Mouse (Mus musculus) monocyte, adult 2 months (primary cell): ENCODE results near the gene Tmem131.

Experiments used
- DNase-seq, 2 experiments: peaks; one replicate each; pipeline ENCODE4 v3.0.0; 2022; ENCODE audit warnings: low spot score in 2 of 2, low read depth in 1 of 2

Gene Tmem131

DNA sequence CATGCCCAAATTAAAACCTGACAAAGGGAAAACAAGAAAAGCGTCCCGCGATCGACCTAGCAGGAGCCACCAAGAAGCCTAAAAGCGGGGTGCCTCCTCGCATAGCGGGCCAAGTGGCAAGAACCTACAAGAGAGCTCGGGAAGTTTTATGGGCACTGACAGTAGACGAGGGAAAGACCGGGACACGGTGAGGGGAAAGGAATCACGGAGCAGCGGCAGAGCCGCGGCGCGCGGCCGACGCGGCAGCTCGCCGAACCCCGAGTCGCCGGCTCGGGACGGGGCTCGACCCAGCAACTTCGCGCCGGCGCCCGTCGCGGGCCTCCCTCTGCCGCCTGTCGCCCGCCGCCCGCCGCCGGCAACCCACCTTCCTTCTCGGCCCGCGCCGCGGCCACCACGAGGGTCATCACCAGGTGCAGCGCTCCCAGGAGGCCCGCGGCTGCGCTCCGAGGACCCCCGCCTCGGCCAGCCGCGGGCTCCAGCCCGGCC lies 4.6 kb downstream of the Tmem131 start:
- no peak for DNase-seq

DNA sequence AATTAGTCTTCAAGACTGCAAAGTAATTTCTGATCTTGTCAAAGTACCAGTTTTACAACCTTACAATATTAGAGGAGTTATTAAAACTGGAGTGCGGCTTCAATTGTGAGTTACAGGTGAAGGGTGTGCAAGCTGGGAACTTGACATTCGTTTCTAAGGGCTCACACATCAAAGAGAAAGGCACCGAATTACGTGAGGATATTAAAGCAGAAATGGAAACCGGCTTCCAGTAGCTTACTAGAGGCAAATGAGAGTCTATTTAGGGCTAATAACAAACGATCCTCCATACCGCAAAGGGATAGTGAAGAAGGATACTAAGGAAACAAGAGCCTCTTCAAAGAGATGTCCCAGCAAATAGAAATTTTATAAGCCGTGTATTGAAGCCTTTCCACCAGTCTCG lies 5.1 kb downstream of the Tmem131 start:
- no peak for DNase-seq

DNA sequence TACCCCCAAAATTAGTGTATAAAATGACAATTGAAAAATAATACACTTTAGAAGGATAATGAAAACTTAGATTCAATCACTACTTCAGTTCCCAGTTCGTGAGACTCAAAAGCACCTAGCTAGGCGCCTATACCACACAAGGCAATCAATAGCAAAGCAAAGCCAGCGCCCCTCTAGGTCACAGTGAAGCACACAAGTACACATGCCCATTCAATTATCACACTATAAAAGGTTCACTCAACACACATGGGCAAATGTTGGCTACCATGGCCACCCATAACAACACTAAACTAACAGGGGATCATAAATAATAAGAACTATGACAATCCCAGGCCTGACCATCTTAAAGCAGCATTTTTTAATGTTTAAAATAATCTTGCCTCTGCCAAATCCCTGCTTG lies 5.8 kb downstream of the Tmem131 start:
- DNase-seq = no peak

DNA sequence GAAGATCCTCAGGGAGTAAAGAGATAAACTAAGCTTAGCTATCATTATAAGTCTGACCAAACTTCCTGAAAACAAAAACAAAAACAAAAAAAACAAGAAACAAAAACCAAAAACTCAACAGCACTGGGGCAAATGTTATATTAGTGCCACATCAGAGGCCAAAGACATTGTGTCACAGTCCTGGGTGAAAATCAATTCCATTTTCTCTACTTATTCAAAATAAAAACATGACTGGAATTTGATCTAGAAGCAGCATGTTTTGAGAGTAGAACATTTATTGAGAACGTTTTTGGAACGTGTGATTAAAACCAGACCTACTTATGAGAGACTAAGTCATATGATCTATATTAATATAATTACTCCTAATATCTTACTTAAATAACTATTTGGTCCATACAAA lies 6.5 kb downstream of the Tmem131 start:
- no peak for DNase-seq

DNA sequence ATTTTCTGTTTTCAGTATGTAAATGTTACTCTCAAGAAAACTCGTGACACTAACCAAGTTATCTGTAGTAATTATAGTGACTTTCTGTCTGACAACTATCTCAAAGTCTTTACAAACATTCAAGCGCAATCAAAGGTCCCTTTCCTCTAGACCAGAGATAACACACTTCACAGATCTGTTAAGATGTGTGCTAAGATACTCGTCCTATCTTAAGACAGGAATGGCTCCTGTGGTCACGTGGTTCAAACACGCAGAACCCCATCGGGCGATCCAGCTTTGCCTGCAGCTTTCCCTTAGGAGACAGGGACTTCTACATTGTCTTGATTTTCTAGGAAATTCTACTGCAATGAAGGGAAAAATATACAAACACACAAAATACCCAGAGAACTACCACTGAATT lies 6.9 kb downstream of the Tmem131 start:
- no peak for DNase-seq

DNA sequence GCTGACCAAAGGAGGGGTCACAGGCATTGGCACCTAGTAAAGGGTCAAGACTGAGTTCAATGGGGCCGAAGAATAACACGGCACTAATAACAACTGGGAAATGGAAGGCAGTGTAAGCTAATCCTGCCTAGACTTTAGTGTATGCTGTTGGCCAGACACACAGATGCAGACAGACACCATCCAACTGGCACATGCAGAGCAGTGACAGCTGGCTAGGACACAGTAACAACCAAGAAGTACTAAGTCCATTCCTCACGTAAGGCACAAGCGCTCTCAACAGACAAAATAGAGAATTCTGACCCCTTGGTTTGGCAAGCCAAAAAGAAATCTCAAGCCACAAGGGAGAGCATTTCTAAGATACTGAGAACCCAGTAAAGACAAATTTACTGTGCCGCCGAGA lies 8.7 kb downstream of the Tmem131 start:
- no peak for DNase-seq

DNA sequence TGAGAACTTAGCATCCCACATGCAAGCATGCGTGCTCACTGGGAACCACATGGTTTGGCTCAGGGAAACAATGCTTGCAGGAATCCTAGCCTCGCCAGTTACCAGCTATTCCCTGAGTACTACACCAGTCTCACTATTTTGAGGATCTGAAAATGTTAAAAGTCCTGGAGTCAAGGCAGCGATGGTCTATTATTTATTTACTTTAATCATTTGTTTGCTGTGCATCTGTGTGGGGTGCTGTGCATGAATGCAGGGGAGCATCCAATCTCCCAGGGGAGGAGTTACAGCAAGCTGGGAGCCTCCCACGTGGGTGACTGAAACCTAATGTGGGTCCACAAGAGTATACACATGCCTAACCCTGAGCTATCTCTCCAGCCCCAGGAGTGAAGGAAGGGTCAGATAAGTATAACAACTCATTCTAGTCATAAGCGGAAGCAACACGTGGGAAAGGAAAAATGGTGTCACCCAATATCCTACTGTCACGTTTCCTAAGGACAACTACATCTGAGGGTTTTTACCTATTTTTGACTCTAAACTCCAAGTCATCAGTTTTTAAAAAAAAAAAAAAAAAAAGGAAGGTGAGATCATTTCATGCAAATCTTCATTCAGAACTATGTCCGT lies 9.4 kb downstream of the Tmem131 start:
- DNase-seq = no peak

DNA sequence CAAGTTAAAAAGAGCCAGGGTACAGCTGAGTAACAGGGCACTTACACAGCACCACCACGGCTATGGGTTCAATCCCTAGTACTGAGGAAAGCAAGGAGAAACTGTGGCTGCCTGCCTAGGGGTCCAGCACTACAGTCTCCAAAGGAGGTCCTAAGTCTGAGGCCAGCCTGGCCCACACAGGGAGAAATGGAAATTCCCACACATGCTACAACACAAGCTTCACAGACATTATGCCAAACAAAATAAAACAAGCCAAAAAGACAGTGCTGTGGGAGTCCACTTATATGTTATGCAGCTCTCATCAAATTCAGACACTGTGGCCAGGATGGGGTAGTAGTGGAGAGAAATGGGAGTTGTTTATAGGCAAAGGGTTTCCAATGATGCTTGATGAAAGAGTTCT lies 11.2 kb downstream of the Tmem131 start:
- DNase-seq = no peak

DNA sequence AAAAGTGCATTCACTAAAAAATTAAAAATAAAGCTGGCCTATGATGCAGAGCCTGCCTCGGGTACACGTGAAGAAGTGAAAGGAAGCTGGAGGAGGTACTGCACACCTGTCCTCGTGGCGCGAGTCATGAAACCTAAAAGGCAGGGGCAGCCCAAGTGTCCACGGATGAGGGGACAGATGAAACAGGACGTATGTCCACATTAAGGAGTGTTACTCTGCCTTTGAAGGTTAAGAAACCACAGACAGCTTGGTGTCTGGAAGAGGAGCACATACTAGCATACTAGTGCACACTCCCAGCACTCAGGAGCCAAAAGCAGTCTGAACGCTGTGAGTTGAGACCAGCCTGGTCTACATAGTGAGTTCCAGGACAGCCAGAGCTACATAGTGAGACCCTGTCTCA lies 12.6 kb downstream of the Tmem131 start:
- DNase-seq = no peak

DNA sequence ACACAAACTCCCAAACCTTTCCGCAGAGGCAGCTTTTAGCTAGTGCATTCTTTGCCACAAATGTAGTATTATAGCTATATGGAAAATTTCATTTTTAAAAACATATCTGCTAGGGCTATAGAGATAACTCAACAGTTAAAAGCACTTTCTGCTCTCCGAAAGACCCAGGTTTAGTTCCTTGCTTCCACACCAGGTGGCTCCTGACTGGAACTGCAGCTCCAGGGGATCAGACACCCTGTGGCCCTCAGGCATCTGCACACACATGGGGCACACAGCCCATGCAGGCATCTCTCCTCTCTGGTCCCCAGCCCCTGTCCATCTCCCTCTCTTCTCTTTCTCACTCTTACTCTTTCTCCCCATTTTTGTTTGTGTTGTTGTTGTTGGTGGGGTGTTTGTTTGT lies 13.5 kb downstream of the Tmem131 start:
- DNase-seq = no peak

DNA sequence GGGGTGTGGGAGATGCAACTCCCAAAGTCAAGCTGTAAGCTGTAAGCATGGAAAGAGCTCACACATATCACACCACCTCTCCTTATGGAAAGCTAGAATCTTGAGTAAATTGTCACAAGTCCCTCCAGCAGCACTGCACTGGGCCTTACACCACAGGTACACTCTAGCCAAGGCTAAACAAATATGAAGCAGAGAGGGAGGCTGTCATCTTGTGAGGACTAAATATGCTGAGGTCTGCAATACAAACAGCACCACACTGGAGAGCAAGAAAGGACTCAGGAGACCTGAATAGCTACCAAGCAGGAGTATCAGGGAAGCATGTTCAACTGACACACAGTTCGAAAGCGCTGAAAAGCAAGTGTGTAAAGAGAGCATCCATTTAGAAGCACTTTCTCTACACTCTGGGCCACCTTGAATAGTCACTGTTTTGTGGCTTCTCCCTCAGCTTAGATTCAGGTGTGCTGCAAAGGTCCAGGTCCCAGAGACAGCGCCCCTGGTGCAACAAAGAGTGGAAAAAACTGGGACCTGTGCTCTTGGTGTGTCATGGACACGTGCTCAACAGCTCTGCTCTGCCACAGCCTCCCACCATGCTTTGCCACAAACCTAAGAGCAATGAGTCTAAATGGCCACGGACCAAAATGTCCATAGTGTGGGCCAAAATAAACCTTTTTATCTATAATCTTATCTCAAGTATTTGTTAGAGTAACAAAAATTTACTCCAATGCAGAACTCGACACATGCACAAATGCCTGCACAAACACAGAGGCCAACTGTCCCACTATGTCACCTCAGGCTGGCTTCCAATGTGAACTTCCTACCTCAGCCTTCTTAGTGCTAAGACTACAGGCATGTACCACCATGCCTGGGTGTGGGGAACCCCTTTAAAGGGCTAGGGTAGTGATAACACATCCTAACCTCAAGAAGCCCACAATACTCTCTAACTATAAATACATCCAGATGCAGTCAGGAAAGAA lies 14.8 kb downstream of the Tmem131 start:
- no peak for DNase-seq

DNA sequence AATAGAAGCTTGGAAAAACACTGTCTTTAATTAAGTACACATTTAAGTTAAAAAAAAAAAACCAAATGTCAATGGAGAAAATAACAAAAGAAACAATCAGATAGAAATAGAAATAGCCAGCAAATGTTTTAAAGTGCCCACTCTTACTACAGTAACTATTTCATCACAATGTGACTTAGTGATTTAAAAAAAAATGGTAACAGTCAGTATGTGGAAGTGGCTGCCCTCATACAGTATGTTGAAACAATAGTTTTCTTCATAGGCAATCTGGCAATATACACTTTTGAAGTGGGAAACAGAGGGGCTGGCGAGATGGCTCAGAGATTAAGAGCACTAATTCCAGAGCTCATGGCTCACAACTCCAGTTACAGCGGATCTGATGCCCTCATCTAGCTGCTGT lies 15.9 kb downstream of the Tmem131 start:
- DNase-seq = no peak

DNA sequence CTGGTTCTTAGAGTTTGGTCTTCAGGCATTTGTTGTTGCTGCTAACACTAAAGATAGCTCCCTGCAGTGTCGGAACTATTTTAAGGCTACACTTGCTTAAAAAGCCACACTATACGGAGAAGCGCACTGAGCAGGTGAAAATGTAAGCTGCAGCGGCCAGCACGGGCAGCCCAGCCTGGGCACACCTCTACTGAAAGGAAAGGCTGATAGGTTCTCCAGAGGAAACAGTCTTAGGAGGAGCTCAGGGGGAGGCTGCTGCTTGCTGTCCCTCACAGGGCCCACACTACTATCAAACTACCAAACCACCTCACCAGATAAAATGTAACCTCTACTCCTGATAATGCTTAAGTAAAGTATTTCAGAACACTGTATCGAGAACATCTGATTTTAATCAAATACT lies 16.7 kb downstream of the Tmem131 start:
- DNase-seq = no peak

DNA sequence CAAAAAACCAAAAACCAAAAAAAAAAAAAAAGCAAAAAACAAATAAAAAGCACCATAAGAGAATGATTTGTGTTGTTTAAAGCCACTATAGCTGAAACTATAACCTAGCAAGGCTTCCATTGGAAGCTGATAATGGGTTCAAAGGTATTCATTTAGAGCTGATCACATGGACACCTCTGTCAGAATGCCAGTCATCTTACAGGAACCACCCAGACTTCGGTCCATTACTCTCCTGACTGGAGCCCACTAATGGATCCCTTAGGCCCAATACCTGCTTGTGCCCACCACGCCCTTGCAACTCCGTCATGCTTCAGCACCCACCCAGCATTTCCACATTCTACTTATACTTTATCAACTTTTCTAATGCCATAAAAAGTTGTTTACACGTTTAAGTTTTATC lies 17.2 kb downstream of the Tmem131 start:
- DNase-seq = no peak

DNA sequence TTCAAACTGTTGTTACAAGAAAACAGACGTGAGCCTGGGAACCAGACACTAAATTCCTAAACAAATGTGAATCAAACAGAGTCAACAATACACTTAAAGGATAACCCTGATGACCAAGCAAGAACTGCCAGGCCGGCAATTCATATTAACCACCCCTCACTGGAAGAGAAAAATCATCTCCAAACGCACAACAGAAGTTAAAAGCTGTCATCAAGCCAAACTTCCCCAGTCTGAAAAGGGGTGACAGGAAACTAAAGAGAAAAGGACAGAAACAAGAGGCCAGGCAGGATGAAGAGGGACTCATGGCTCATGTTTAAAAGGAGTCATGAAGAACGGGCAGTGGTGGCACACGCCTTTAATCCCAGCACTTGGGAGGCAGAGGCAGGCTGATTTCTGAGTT lies 17.7 kb downstream of the Tmem131 start:
- DNase-seq = no peak

DNA sequence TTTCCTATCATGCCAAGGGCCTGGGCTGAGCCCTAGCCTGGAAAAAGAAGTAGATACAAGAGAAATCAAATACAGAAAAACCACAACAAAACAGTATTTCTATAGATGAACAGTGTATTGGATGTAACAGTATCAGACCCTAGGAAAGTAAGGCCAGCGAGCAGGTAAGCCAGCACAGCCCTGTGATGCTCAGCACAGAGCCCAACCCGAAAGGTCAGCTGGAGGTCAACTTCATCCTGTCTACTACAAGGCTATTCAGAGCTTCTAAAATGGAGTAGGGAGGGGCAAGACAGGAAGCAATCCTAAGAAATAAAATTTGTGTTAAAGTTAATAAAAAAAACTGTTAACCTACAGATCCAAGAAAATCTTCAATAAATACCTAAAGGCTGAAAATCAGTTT lies 18.6 kb downstream of the Tmem131 start:
- DNase-seq = no peak

DNA sequence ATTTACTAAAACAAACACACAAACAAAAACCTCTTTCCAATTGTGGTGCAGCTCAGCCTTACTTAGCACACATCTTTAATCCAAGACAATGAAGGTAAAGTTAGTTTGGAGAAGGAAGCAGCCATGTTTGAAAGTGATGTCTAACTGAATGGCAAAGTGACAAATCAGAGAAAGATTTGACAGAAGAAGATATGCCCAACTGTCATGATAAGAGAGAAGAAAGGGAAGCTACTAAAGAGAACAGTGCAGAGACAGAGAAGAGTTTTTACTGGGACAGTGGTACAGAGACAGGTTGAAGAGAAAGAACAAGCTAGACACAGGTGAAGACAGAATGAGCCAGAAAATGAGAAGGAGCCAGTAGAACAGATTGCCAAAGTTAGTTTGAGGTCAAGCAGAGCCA lies 19.6 kb downstream of the Tmem131 start:
- DNase-seq = no peak

DNA sequence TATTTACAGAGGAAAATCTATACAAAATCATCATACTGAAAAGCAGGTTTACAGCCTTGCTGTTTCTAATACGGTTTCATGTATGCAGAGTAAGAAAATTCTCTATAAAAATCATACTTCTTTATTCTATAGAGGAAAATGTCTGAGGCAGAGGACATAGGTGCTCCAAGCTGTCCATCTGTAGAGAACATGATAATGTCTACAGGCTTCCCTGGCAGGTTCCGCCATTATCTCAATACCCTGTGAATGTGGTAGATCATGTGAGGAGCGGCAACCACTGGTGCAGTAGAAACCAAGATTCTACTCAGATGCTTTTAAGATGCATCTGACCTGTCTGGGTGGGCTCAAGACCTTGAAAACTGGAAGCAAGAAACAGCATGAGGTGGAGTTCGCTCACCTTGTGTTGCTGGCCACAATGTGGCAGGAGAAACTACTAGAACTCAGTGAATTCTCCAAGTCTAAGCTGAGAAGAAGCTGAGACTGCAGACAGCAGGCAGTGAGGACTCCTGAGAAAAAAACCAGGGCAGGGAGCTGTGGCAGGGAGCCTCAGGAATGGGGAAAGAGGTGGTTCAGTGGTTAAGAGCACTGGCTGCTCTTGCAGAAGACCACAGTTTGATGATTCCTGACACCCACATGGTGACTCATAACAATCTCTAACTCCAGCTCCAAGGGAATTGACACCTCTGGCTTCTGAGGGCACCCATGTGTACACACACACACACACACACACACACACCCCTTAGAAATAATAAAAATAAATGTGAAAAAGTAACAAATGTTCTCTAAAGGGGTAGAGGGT lies 20.6 kb downstream of the Tmem131 start:
- DNase-seq = no peak

DNA sequence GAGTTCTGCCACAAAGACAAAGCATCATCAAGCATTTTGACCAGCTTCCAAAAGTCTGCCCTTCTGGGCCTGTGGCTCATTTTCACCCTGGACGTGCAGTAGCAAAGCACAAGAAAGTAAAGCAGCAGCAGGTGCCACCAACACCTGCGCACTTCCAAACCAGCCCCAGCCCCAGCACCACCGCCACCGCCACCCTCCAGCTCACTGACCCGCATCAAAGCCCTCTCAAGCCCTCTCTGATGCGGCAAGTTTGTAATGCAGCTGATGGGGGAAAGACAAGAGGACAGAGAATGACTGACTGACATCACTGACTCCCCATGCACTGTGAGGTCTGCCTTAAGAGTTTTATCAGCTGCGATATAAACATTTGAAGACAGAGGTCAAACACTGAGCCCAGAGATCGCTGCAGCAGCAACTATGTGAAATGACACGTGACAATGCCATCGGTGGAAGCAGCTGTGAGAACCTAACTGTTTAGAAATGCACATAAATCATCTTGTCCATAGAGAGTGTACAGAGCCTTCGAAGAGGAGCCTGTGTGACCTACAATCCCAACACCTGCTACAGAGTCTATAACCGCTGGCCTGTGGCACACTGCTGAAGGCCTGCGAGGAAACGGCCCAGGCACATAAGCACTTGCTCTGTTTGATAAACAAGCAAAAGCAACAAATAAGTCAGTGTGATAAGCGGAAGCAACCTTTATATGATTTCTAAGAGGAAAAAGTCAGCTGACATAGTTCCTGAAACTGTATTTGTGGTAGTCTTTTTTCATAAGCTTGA lies 21.7 kb downstream of the Tmem131 start:
- no peak for DNase-seq

DNA sequence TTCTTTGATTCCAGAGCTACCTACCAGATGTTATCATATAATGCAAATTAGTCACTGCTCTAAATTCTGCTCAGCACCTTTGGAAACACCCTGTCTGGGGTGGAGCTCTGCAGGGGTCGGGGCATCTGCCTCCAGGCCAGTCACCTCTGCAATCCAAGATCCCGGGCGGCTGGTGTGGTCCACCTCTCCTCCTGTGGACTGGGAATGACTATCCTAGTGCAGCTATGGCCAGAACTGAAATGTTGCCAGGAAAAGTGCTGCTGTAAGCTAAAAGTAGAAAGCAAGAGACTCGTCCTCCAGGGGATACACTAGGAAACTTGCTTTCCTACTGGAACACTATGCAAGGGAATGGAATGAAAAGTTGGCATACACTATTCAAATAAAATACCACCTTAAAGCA lies 22.7 kb downstream of the Tmem131 start:
- no peak for DNase-seq

DNA sequence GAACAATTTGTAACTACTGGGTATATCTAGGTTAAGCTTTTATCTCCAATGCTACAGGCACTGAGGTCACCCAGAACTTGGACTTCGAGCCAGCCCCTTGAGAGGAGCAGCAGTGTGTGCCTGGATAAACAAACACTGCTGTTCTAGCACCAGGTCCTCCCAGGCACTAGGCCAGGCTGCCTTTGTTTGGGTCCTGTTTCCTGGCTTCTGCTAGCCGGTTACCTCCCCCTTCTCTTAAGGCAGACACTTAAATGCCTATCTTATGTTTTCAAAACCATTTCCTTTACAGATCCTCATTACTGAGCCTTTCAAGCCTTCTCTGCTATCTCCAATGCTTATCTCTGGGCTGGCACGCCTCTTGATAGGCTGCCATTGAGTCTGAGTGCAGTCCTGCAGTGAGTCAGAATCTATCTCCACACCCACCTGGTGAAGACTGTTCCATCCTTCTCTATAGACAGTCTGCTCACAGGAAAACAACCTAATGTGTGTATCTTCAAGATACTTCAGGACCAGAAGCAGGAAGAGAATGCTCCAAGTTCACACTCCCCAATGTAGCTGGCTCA lies 23.2 kb downstream of the Tmem131 start:
- DNase-seq = no peak
